Mouse (Mus musculus) heart, postnatal 36 days (tissue): ENCODE data around the gene Gm20831. TPM values are rescaled to one million over a fixed set of nuclear protein-coding genes. Genes with fewer than 3 reads are reported as not detected.
"Not testable (repeated sequence)": the region's sequence is repeated elsewhere in the genome, so short reads cannot be mapped to it uniquely, and the experiment has no call there.

Source experiments
- DNase-seq, 2 experiments: peaks; one replicate each; pipeline ENCODE4 v3.0.0; 2021 to 2022
- intact Hi-C: fragments of 180-260 bp; cut with DNase I; formaldehyde crosslinking; loops from one replicate; pipeline ENCODE4 v1.15.1; 2025
- total RNA-seq, 2 experiments: library from RNA; stranded (reverse); gene quantifications; 2 replicates each; pipeline ENCODE4 v1.2.3; 2021

Gm20831 gene
- total RNA-seq, result not detected

DNA sequence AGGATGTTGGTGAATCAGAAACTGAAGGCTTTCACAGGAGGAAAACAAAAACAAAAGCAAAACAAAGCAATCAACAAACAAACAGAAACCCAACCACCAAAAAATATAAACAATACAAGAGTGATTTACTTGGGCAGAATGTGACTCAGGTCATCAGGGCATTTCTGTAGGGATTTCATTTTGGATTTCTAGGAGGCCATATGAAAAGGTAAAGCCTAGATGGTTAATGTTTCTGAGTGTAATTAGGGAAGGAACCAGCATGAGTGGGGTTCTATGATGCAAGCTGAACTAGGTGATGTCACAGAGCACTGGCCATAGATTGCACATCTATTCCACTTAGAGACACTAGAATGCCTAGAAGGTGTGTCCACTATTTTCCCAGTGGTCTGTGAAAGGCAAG lies at the start of gene Gm20831, which contains the start of gene Gm20772:
TSS of gene Gm20831 (plus strand) at position 301 of the 400 bp plus-strand sequence.
TSS of gene Gm20772 (plus strand) at position 301 of the 400 bp plus-strand sequence.
- intact Hi-C loops, DNase-seq: not testable (repeated sequence)

DNA sequence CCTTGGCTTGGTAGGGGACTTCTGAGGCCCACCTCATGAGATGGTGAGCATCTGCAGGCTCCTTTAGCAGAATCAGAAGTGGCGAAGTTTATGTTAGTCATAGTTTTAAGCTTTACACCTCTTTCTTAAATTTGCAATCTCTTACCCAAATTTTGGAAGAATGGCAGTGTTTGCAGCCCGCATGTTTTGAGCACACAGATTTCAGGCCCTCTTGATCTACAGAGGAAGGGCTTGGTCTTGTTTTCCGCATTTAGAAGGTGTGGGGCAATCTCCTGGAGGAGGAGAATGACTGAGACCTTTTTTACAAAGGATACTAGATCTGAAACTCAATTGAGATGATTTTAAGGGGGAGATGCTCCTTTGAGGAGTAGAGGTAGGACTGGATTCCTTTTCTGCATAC lies 28.4 kb upstream of the Gm20831 start, which contains the start of gene Gm21904:
TSS of gene Gm21904 (minus strand) at position 101 of the 400 bp plus-strand sequence.
- not testable (repeated sequence) for DNase-seq

DNA sequence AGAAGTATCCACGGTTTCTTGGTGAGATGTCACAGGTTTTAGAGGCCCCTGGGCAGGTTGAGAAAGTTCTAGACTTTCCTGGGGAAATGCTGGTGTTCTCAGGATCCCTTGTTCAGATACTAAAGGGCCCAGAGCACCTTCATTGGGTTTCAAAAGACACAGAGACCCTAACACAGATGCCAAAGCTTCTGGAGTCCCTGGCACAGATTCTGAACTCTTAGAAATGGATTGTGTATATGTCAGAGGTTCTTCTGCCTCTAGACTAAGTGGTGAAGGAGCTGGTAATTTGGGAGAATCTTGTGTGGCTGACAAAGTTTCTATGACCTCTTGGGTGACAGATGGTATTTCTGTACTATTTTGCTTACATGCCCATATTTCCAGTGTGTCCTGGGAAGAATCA lies 62.7 kb downstream of the Gm20831 start, which contains the start of gene Srsy:
TSS of gene Srsy (minus strand) at position 101 of the 400 bp plus-strand sequence.
- DNase-seq, intact Hi-C loops: not testable (repeated sequence)

More for the DNA sequence above, 28.4 kb upstream of the Gm20831 start, which contains the start of gene Gm21904:
- intact Hi-C loops, result not testable (repeated sequence)

Other genes with a start within 250 kb of the Gm20831 start
- not detected for gene Gm21904, start 28.5 kb upstream of the Gm20831 start, total RNA-seq
- gene Gm20772, start within 50 bp of the Gm20831 start, total RNA-seq, result not detected
- not detected for gene Srsy, start 62.6 kb downstream of the Gm20831 start, total RNA-seq
- not detected for gene Gm21764, start 187.1 kb downstream of the Gm20831 start, total RNA-seq
- not detected for gene Ssty1, start 214.4 kb downstream of the Gm20831 start, total RNA-seq